Mouse (Mus musculus): ENCODE measurements at regions not wholly inside any gene's neighbourhood (a gene's known extent, or its start where the extent isn't known, plus 50 kb on each side); places are given as distances from the start of the nearest gene placed in this dataset.

DNA sequence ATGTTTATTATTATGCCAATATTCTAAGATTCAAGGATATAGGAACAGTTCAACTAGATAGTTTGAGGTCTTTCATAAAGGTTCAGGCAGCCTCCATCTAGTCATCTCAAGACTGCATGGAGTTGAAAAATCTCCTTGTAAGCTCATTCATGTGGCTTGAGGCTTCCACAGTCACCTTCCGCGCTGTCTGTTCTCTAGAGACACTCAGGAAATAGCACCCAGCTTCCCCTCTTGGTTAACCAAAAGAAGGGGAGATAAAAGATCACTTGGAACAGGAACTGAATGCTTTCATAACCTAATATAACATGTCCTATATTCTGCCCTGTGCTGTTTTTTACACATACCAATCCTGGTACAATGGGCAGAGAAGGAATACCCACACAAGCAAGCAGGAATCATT is 206.3 kb upstream of the Ercc4 start:
- DNase-seq (ENCODE audit: low read depth, low spot score) = no peak

DNA sequence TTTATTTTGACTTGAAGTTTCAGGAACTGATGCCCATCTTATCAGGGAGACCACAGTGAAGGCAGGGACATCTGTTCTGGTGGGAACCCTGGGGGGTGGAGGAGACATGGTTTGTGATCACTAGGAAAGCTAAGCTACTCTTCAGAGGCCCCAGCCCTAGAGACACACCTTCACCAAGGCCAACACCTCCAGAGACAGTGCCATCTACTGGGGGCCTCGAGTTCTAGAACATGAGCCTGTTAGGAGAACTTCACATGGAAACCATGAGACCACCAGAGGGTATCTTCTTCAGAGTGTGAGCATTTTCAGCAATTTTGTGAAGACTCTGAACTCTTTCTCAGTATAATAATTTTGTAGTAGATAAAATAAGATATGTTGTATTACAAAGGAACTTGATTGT is 204.5 kb upstream of the Ercc4 start:
- peak; percentile 4 for DNase-seq (ENCODE audit: low read depth, low spot score)

DNA sequence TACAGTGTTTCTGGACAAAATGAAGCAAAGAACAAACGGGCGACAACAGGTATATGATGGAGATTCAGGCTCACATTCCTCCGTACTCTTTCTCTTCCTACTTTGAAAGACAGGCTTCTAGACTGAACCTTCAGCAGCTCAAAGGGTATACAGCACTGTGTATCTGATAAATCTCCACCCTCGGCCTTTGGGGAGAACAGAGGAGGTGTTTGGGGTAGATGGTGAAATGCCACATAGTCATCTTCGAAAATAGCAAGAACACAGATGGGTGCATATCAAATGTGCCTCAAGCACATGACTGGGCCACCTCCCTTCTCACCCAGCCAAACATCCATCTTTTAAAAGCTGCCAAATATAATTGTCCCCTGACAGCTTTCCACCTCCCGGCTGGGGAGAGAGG is 184.8 kb upstream of the Ercc4 start:
- no peak for DNase-seq (ENCODE audit: low read depth, low spot score)

DNA sequence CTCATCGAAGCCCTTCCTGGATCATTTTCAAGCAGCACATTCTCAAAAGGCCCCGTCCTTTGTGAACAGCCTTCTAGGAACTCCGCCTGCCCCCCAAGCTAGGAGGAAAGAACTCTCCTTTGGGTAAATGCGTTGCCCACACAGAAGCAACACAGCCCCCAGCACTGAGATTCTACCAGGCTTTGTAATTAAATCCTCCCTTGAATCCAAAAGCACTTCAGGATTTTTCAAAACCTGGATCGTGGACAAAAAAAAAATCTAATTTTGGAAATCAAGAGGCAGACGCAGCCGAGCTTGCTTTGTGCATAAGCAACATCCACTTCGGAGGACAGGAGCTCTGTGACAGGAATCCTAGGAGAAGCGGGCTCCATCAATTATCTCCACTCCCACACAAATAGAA is 183.6 kb upstream of the Ercc4 start:
- DNase-seq (ENCODE audit: low read depth, low spot score) = no peak

DNA sequence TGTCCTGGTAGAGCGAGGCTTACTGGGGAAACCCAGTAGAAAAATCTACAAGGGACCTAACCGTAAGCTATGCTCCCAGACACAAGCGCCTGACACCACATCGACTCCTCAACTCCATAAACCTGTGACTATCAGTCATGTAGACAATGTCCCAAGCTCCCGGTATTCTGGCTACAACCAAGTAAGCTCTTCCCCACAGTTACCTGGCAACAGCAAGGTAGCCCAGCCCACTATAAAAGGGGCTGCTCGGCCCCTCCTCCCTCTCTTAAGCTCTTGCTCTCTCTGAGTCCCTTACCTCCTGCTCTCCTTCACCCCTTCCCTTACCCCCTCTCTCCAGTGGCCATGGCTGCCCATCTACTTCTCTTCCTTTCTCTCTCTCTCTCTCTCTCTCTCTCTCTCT is 178.4 kb upstream of the Ercc4 start:
- no peak for DNase-seq (ENCODE audit: low read depth, low spot score)

DNA sequence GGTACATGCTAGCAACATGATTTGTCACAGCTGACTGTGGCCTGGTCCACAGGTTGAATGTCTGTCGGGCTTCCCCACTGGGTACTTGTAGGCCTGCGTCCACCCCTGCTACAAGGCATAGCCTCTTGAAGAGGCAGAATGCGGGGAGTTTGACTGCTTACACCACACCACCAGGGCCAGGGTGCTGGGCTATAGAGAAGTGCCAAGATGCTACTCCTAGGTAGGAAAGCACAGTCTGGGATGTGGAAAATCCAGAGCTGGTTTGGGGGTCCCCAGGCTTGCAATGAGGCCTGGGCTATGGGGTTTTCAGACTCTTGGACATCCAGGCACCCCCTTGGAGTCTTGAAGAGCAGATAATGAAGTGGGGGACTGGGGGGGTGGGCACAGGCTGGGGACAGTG is 176.5 kb upstream of the Ercc4 start:
- DNase-seq (ENCODE audit: low read depth, low spot score) = no peak

DNA sequence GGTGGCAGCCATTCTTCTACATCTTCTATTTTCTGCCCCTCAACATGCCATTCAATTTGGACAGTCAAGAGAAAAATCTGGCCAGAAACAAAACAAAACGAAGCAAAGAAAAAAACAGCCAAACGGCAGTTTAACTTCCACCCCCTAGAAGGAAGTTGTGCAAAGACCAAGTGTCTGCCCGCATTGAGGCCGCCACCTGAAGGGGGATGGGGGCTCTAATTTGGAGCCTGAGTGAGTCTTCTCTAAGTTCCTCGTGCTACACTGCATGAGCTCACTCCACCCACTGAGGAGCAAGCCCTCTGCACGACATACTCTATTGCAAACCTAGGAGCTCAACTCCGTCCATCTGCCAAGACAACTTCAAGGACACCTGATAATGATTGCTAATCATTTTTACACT is 174.9 kb upstream of the Ercc4 start:
- DNase-seq (ENCODE audit: low read depth, low spot score) = no peak

DNA sequence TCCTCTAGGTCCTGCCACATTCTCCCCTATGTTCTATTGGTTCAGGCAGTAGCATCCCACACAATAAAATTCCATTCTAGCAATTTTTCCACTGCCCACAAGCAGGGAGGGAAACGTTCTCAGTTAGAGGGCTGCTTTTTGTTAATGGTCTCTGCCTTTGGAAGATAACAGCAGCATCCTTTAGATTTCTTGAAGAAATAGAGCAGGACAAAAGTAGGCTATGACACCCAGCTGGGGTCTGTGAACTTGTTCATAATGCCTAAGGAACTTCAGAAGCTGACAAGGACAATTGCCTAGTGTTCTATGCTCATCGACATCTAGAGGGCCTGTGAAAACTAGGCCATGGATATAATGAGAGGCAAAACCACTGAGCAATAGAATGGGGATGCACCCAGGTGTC is 174.2 kb upstream of the Ercc4 start:
- DNase-seq (ENCODE audit: low read depth, low spot score) = no peak

DNA sequence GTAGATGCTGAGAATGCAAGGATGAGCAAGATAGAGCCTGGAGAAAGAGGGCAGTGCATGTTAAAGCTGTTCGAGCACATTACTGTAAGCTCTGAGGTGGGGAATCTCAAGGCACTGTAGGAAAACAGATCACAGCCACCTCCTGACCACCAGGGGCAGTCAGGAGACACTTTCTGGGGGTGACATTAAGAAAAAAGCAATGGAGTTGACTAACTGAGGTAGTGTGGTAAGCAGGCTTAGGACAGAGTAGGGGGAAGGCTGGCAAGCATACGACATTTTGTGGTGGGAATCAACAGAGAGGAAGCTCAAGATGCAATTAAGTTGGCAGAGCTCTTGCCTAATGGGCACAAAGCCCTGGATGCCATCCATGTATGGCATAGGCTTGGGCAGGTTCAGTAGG is 172.9 kb upstream of the Ercc4 start:
- peak; percentile 13 for DNase-seq (ENCODE audit: low read depth, low spot score)

DNA sequence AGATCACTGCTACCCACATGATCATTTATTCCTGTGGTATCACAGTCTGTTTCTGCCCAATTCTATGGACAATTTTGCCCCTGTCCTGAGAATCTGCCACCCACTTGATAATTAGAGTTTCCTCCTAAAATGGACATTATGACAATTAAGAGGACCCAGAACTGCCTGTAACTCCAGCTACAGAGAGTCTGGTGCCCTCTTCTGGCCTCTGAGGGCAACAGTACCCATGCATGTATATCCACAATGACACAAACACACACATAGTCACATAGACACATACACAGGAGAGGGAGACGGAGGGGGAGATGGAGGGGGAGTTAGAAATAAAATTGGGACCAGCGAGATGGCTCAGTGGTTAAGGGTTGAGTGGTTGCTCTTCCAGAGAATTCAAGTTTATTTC is 170.9 kb upstream of the Ercc4 start:
- peak; percentile 18 for DNase-seq (ENCODE audit: low read depth, low spot score)

DNA sequence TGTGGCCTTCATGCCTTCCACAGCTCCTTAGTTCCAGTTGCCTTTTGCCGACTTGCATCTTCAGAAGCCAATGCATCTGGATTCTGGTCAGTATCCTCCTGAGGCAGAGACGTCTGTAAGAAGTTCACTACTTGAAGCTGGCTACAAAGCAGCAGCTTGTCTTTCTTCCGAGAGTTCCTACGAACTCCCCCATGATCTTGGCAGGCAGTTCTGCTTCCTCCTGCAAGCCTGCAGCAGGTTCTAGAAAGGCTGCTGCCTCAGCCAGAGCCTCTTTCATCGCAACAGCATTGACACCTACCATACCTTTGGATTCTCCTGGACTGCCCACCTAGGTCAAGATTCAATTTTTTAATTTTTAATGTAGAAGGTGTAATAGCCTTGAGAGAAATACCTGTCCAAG is 158.3 kb upstream of the Ercc4 start:
- no peak for DNase-seq (ENCODE audit: low read depth, low spot score)

DNA sequence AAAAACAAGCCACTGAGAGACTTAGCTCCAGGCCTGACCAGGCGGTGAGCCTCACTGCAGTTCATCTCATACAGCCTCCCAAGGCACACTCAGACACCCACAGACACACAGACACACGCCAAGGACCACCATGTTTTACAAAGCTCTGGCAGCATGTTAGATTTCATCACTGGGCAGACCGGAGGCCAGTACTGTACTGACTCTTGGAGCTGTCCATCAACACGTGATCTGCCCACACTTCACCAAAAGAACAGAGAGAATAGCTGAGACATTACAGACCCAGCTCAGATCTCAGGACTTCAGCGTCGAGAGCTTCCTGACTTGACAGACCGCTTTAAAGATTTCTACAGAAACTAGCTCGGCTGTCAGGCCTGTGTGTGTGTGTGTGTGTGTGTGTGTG is 155.5 kb upstream of the Ercc4 start:
- no peak for DNase-seq (ENCODE audit: low read depth, low spot score)

DNA sequence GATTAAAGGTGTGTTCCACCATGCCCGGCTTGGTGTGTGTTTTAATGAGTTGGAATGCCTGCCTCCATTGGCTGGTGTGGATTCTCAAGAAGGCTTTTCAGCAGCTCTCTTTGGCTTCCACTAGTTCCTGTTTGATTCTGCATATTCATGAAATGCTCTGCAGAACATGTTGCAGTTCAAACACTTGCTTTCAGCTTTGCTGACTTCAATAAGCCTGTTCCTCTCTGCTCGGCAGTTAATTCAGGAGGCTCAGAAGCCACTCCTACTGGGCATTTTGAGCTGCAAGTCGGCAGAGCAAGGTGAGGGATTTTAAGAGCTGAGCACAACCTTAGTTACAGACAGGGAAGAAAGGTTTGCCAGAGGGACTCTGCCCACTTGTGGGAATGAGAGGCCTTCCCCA is 153.1 kb upstream of the Ercc4 start:
- no peak for DNase-seq (ENCODE audit: low read depth, low spot score)

DNA sequence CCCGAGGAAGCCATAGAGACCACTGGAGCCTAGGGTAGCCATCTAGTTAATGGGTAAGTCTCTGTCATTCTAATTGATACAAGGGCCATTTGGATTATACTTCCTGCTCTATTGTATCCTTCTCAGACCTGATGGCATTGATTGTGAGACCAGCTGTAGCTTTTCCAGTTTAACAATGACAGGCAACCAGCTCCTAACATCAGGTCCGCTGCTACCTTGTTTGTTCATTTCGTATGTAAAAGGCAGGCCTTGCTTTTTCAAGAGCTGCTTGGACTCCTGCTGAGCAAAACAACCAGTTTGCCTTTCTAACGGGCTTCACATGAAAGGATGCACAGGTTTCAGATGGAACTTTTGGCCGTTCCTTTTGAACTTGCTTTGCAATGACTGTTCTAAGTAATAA is 148.6 kb upstream of the Ercc4 start:
- DNase-seq (ENCODE audit: low read depth, low spot score) = no peak

DNA sequence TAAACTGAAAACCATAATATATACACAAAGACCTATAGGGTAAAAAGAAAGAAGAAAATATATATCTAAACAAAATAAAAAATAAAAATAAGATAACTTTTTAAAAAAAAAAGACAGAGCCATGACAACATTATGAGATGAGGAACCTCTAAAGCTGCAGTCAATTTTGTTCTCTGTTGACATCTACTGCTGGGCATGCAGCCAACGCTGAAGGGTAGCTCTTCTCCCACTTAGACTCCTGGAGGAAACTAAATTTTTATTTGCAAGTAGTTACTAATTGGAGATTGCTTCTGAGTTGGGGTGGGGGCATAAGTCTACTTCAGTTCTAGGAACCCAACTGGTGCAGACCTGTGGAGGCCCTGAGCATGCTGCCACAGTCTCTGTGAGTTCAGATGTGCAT is 126.8 kb upstream of the Ercc4 start:
- no peak for DNase-seq (ENCODE audit: low read depth, low spot score)

DNA sequence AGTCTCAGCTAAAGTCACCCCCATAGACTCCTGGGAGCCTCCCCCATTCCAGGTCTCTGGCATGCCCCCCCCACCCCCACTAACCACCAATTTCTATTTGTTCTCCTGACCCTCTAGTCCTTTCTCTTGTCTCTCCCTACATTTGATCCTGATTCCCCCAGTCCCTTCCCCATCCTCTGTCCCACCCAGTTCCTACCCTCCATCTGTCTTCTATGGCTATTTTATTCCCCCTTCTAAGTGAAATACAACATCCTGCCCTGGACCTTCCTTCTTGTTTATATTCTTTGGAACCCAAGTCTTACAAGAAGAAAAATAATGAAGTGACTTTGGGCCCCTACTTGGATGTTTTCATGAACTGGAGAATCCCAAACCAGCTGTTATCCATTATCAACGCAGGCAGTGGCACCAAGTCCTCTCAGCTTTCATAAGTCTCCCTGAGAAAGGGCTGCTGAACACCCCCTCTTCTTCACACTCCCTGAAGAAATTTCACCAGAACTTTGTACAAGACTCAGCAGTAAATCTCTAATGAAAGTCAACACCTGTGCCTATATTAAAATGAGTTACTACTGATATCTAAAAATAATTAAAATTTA is 108.1 kb upstream of the Ercc4 start:
- no peak for DNase-seq (ENCODE audit: low read depth, low spot score)

DNA sequence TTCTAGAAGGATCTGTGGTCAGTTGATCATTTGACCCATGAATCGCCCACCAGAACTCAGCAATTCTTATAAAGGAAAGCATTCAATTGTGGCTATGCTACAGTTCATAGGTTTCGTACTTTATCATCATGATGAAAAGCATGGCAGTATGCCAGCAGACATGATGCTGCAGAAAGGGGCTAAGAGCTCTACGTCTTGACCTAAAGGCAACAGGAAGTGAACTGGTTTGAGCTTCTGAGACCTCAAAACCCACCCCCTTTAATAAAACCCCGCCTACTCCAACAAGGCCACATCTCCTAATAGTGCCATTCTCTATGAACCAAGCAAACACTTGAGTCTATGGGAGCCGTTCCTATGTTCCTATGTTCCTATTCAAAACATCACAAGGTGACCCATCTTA is 96.6 kb upstream of the Ercc4 start:
- no peak for DNase-seq (ENCODE audit: low read depth, low spot score)

DNA sequence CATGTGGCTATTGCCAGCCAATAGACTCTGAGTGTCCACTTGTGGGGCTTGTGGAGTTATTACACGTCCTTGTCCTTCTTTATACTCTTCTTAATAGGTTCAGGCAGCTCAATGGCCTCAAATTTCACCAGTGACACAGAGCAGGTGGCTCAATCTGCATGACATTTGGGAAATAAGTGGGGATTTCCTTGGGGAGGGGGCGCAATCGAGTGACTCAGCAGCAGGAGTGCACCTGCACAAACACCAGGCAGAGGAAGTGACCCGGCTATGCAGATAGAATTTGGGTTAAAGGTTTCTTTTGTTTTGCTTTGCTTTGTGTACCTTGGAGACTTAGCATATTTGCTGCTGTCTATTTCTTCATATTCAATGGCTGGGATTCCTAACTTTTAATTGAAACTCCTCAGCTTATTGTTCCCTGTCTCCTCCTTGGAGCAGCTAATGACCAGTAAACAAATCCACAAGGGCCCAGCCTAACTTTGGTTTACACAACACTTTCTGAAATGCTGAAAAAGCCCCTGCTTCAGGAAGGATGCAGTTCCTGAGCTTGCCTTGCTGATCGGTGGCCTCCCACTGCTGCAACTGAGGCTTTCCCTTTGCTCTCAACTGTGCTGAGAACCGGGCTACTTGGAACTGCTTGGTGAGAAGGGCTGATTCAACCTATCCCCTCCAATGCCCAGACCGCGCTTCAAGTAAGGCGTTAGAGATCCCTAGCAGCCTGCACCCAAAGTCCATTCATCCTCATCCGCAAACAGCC is 95.4 kb upstream of the Ercc4 start:
- DNase-seq (ENCODE audit: low read depth, low spot score) = peak; percentile 55

DNA sequence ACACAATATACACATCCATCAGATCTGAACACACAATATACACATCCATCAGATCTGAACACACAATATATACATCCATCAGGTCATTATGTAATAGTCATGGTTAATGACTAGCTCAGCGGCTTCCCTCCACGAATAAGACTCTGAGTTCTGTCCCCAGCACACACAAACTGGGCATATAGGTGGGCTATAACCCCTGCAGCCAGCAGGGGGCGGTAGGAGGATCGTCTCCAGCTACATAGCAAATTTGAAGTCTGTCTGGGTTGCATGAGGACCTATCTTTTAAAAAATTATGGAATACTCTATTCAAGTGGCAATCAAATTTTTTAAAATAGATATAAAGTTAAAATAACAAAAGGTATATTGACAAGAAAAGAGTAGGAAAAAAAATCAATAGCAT is 86.6 kb upstream of the Ercc4 start:
- DNase-seq (ENCODE audit: low read depth, low spot score) = peak; percentile 57

DNA sequence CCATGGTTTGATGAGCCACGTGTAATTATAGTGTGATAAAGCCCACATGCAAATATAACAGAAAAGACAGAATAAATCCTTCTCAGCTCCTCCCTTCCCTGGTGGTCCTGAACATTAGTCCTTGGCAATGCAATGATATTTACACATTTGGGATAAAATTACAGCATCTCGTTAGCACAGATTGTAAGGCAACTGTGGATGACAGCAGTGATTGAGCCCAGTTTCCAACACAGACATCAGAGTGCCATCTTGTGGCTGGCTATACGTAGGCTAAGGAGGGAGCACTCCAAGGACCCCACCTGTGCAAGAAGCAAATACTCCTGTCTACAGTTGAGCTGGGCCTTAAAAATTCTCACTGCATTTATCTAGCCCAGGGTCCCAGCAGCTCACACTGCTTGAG is 84.1 kb upstream of the Ercc4 start:
- DNase-seq (ENCODE audit: low read depth, low spot score) = peak; percentile 28

DNA sequence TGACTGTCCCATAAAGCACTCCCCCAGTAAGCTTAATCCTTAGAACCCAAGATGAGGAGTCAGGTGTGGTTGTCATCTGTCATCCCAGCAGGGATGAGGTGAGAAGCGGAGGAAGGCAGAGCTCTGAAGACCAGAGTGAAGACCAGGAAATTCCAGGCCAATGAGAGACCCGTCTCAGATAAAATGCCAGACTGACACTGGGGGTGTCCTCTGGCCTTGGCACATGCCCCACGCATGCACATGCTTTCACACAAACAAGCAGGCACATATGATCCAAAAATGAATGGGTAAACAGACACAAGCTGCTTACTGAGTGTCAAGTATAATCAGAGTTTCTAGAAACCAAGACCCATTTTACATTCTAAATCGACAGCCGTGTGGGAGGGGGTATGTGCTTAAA is 75.3 kb upstream of the Ercc4 start:
- no peak for DNase-seq (ENCODE audit: low read depth, low spot score)

DNA sequence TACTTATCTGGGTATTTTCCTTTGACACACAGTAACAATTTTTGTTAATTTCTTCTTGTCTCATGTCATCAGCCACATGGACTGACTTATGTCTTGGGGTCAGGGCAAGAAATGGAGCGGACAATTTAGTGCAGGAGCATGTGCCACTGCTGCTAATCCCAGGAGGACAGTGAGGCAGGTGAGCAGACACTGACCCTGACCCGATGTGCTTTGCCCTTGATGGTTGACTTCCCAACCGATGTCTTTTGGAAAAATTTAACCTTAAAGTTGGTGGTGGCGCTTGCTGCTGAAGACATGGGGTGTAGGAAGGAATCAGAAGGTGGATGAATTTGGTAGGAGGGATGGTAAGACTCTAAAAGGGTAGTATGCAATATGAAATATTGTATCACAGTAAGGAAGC is 72.9 kb upstream of the Ercc4 start:
- DNase-seq (ENCODE audit: low read depth, low spot score) = no peak

DNA sequence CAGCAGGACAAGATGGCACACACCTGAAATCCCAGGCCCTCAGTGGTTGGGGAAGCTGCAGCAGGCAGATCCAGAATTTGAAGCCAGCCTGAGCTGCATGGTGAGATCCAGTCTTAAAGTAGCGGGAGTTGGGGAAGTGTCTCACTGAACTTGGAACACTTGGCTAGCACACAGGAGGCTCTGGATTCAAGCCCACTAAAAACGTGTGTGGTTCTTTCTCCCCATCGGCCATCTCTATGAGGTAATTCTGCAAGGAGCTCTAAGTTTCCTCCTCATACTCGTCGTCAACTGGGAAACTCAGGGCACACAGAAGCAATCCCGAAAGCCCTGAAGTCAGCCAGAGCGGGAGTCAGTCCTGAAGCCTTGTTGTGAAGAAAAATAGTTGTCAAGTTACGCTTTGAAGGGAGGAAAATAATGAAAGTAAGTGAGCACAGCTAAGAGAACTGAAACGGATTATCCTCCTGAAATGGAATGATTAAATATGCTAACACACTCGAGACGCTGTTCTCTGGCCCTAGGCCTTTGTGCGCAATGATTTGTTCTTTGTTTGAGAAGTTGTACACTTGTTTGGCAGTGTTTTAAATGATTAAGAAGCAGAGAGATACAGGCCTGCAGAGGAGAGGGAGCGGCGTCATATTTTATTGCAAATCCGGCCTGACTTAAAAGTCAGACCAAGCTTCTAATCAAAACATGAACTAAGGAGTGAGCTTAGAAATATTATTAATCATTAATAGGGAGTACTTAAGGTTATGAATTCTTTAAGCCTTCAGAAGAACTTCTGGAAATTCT is 69.0 kb upstream of the Ercc4 start:
- no peak for DNase-seq (ENCODE audit: low read depth, low spot score)

Measured in A20 (cell line).